Mouse (Mus musculus): ENCODE data around the gene Mri1.
A peak's percentile ranks its signal among the peaks of the same experiment; 100 is the strongest.

Gene Mri1

GRCm38 (mm10) chr8:84256822-84257610 lies at the start of gene Mri1:
TSS of gene Mri1 (minus strand) at chr8:84257326.
- peak; percentile 97; the same call in 1 of the 2 replicates for TF ChIP-seq GATA4 (IDR thresholded peaks at IDR 0.05; ENCODE audit: insufficient replicate concordance, low read length)

- TF ChIP-seq GATA4 (IDR thresholded peaks at IDR 0.05; ENCODE audit: insufficient replicate concordance, low read length) = no peak
These were observed 46.8 kb upstream of the Mri1 start for GRCm38 (mm10) chr8:84303951-84304350.

GRCm38 (mm10) chr8:84297029-84297785 lies 40.1 kb upstream of the Mri1 start:
- TF ChIP-seq GATA4 (IDR thresholded peaks at IDR 0.05; ENCODE audit: insufficient replicate concordance, low read length) = no peak

GRCm38 (mm10) chr8:84291688-84292087 lies 34.6 kb upstream of the Mri1 start:
- TF ChIP-seq GATA4 (IDR thresholded peaks at IDR 0.05; ENCODE audit: insufficient replicate concordance, low read length) = no peak

GRCm38 (mm10) chr8:84291086-84291485 lies 34.0 kb upstream of the Mri1 start:
- TF ChIP-seq GATA4 (IDR thresholded peaks at IDR 0.05; ENCODE audit: insufficient replicate concordance, low read length) = no peak

GRCm38 (mm10) chr8:84288892-84289291 lies 31.8 kb upstream of the Mri1 start:
- no peak for TF ChIP-seq GATA4 (IDR thresholded peaks at IDR 0.05; ENCODE audit: insufficient replicate concordance, low read length)

- no peak for TF ChIP-seq GATA4 (IDR thresholded peaks at IDR 0.05; ENCODE audit: insufficient replicate concordance, low read length)
These were observed 27.5 kb upstream of the Mri1 start for GRCm38 (mm10) chr8:84284608-84285063.

- TF ChIP-seq GATA4 (IDR thresholded peaks at IDR 0.05; ENCODE audit: insufficient replicate concordance, low read length) = no peak
These were observed 23.7 kb upstream of the Mri1 start for GRCm38 (mm10) chr8:84280777-84281176.

- TF ChIP-seq GATA4 (IDR thresholded peaks at IDR 0.05; ENCODE audit: insufficient replicate concordance, low read length) = no peak
These were observed 19.3 kb upstream of the Mri1 start for GRCm38 (mm10) chr8:84276447-84276846.

GRCm38 (mm10) chr8:84273968-84274367 lies 16.8 kb upstream of the Mri1 start:
- no peak for TF ChIP-seq GATA4 (IDR thresholded peaks at IDR 0.05; ENCODE audit: insufficient replicate concordance, low read length)

- no peak for TF ChIP-seq GATA4 (IDR thresholded peaks at IDR 0.05; ENCODE audit: insufficient replicate concordance, low read length)
These were observed 15.2 kb upstream of the Mri1 start for GRCm38 (mm10) chr8:84272302-84272701.

- no peak for TF ChIP-seq GATA4 (IDR thresholded peaks at IDR 0.05; ENCODE audit: insufficient replicate concordance, low read length)
These were observed 13.0 kb upstream of the Mri1 start, which contains the start of gene Ccdc130 for GRCm38 (mm10) chr8:84269950-84270773. TSS of gene Ccdc130 (minus strand) at chr8:84270380.

- no peak for TF ChIP-seq GATA4 (IDR thresholded peaks at IDR 0.05; ENCODE audit: insufficient replicate concordance, low read length)
These were observed 4.0 kb upstream of the Mri1 start for GRCm38 (mm10) chr8:84261098-84261497.

GRCm38 (mm10) chr8:84256458-84256821 lies 686 bp downstream of the Mri1 start:
- TF ChIP-seq GATA4 (IDR thresholded peaks at IDR 0.05; ENCODE audit: insufficient replicate concordance, low read length) = no peak

GRCm38 (mm10) chr8:84255858-84256257 lies 1.3 kb downstream of the Mri1 start:
- no peak for TF ChIP-seq GATA4 (IDR thresholded peaks at IDR 0.05; ENCODE audit: insufficient replicate concordance, low read length)

Data from liver, adult (tissue).